Mouse (Mus musculus) bone marrow macrophage, adult 2 months (primary cell): ENCODE data around the gene Tent5c.

Experiments used
- CTCF ChIP-seq: IDR thresholded peaks from 2 replicates; pipeline ENCODE4 v1.5.1; 2012; ENCODE audit warnings: low read depth, mild to moderate bottlenecking, low read length, moderate library complexity
- POLR2A ChIP-seq: IDR thresholded peaks from 2 replicates; pipeline ENCODE4 v1.6.1; 2012; ENCODE audit warnings: mild to moderate bottlenecking, low read depth, low read length, borderline replicate concordance

DNA sequence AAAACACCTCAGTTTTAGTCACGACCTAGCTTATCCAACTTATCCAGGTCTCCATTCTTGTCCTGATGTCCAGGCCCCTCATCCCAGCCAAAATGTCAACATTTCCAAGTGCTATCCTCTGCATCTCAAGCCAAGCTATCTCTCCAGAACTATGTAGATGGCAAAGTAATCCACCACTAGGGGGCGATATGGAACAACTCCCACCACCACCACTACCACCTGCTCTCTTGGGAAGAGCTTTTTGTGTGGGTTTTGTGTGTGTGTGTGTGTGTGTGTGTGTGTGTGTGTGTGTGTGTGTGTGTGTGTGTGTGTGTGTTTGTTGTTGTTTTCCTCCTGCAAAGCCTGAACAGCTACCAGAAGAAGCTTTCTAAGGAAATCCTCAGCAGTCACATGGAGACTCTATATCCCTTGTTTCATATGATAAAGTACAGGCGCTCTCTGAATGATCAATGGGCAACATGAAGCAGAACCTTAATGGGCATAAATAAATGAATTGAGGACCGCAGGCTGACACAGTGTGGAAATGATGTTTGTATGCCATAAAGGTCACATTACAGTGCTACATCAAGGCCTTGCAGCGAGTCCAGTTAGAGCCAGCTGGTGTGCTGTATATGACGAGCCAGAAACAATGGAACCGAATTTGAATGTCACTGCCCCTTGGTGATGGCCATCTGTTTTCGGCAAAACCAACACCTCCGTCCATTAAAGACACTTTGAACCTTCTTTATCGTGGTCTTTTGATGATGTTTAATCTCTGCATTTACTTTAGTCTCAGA, 66.5 kb downstream of the Tent5c start:
- TF ChIP-seq POLR2A (no peak), CTCF (0 out of 2 replicates have a peak, but pooled peaks have one; percentile 20)
